Mouse (Mus musculus): ENCODE measurements around the gene Olfr573-ps1. TPM values are rescaled to one million over a fixed set of nuclear protein-coding genes. Genes with fewer than 3 reads are reported as not detected.

Olfr573-ps1 gene
- total RNA-seq (2014; rRNA removed; ENCODE audit: low replicate concordance) (not detected in 2 replicates), polyA plus RNA-seq (2015; fragmentation: Nextera tagmentation; extraction: Ambion mirVana) (not detected in 2 replicates)

DNA sequence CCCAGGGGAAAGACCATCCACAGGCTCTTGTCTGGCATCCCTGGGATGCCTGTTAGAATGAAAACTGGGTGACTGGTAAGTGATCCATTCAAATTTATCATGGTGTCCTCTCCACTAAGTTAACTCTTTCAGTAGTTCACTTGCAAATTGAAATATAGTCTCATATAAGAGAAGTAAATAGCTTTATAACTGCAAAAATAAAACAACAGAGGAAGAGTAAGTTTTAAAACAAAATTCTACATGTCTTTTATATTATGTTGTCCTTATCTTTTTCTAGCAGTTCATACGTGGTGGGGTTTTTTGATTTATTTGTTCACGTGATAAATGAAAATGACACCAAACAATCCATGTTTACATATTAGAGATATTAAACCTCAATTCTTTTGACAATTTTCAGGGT is at the start of gene Olfr573-ps1:
Gene Olfr573-ps1, minus strand, starts transcription at position 101 of the 400 bp plus-strand sequence.
- Histone ChIP-seq H3K4me2 (ENCODE audit: low read depth, low read length) (no peak within 1 kb of the TSS), H3K9me3 (replicated peaks; ENCODE audit: control insufficient read depth, low read length) (no peaks in the 10 kb centered on the region), H3K27me3 (ENCODE audit: control insufficient read depth, insufficient read depth, low read length) (no peaks in the 10 kb centered on the region), H3K9ac (replicated peaks; ENCODE audit: low read depth, low read length) (no peak within 1 kb of the TSS), H3K4me3 (ENCODE audit: low read depth, low read length) (no peak within 1 kb of the TSS), H3K36me3 (replicated peaks; ENCODE audit: control insufficient read depth, insufficient read depth, low read length) (no peaks in the 10 kb centered on the region), H3K4me1 (ENCODE audit: control insufficient read depth, insufficient read depth) (no peaks in the 10 kb centered on the region), H3K27ac (ENCODE audit: low read depth) (no peak within 1 kb of the TSS)
- WGBS, result 85% methylated on average over 2 of the region's 2 CpGs
- ATAC-seq (ENCODE audit: insufficient read depth, low read depth) (no peak), DNase-seq (ENCODE audit: low spot score) (no peak)
- no peak for TF ChIP-seq EP300 (IDR thresholded peaks at IDR 0.05; ENCODE audit: low read depth)
- no peak for TF ChIP-seq CTCF (IDR thresholded peaks at IDR 0.05; ENCODE audit: low read depth)

DNA sequence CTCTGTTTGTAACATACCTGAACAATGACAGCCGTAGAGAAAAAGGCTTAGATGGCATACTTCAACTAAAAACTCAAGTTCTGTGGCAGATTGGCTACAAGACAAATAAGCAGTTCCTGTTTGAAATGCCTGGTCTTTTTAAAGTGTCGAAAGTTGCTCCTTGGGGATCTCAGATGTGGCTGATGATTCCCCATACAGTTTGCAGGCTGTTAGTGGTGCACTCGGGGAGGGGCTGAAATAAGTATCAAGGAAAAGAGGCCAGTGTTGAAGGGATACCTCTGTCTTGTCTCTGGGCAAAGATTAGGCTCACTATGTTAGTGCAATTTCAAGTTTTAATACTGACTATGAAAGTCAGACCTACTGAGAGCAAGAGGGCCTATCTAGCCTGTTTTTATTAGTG is 46.8 kb upstream of the Olfr573-ps1 start, which contains the start of gene Olfr578:
Gene Olfr578, minus strand, starts transcription at position 101 of the 400 bp plus-strand sequence.
- Histone ChIP-seq H3K9ac (replicated peaks; ENCODE audit: low read depth, low read length) (no peak within 1 kb of the TSS), H3K4me1 (ENCODE audit: control insufficient read depth, insufficient read depth) (no peaks in the 10 kb centered on the region), H3K9me3 (replicated peaks; ENCODE audit: control insufficient read depth, low read length) (no peaks in the 10 kb centered on the region), H3K36me3 (replicated peaks; ENCODE audit: control insufficient read depth, insufficient read depth, low read length) (no peaks in the 10 kb centered on the region), H3K4me3 (ENCODE audit: low read depth, low read length) (no peak within 1 kb of the TSS), H3K4me2 (ENCODE audit: low read depth, low read length) (no peak within 1 kb of the TSS), H3K27me3 (ENCODE audit: control insufficient read depth, insufficient read depth, low read length) (no peaks in the 10 kb centered on the region), H3K27ac (ENCODE audit: low read depth) (no peak within 1 kb of the TSS)
- no peak for ATAC-seq (ENCODE audit: insufficient read depth, low read depth)
- TF ChIP-seq EP300 (IDR thresholded peaks at IDR 0.05; ENCODE audit: low read depth) (no peak), CTCF (IDR thresholded peaks at IDR 0.05; ENCODE audit: low read depth) (no peak)
- WGBS, result 54% methylated on average over 3 of the region's 3 CpGs
- no peak for DNase-seq (ENCODE audit: low spot score)

- H3K9ac ChIP-seq (replicated peaks; ENCODE audit: low read depth, low read length), result no peak within 1 kb of the TSS
- 73% methylated on average over 2 of the region's 2 CpGs for WGBS
- no peak for ATAC-seq (ENCODE audit: insufficient read depth, low read depth)
- no peak within 1 kb of the TSS for H3K4me2 ChIP-seq (ENCODE audit: low read depth, low read length)
- no peaks in the 10 kb centered on the region for H3K4me1 ChIP-seq (ENCODE audit: control insufficient read depth, insufficient read depth)
- H3K4me3 ChIP-seq (ENCODE audit: low read depth, low read length), result no peak within 1 kb of the TSS
- DNase-seq (ENCODE audit: low spot score), result no peak
- no peaks in the 10 kb centered on the region for H3K27me3 ChIP-seq (ENCODE audit: control insufficient read depth, insufficient read depth, low read length)
- H3K36me3 ChIP-seq (replicated peaks; ENCODE audit: control insufficient read depth, insufficient read depth, low read length), result no peaks in the 10 kb centered on the region
- H3K9me3 ChIP-seq (replicated peaks; ENCODE audit: control insufficient read depth, low read length), result no peaks in the 10 kb centered on the region
- TF ChIP-seq CTCF (IDR thresholded peaks at IDR 0.05; ENCODE audit: low read depth) (no peak), EP300 (IDR thresholded peaks at IDR 0.05; ENCODE audit: low read depth) (no peak)
- H3K27ac ChIP-seq (ENCODE audit: low read depth), result no peak within 1 kb of the TSS
Observed at GRCm38 (mm10) chr7:102975843-102976242, 33.5 kb upstream of the Olfr573-ps1 start, which contains the start of gene Olfr577. TSS of gene Olfr577 (minus strand) at chr7:102975943.

- Histone ChIP-seq H3K4me1 (ENCODE audit: control insufficient read depth, insufficient read depth) (no peaks in the 10 kb centered on the region), H3K27ac (ENCODE audit: low read depth) (no peak overlapping the region), H3K4me3 (ENCODE audit: low read depth, low read length) (no peak overlapping the region), H3K9ac (replicated peaks; ENCODE audit: low read depth, low read length) (no peak overlapping the region), H3K36me3 (replicated peaks; ENCODE audit: control insufficient read depth, insufficient read depth, low read length) (no peaks in the 10 kb centered on the region), H3K27me3 (ENCODE audit: control insufficient read depth, insufficient read depth, low read length) (no peaks in the 10 kb centered on the region), H3K4me2 (ENCODE audit: low read depth, low read length) (no peak overlapping the region), H3K9me3 (replicated peaks; ENCODE audit: control insufficient read depth, low read length) (no peaks in the 10 kb centered on the region)
- DNase-seq (ENCODE audit: low spot score) (no peak), ATAC-seq (ENCODE audit: insufficient read depth, low read depth) (no peak)
- WGBS, result 49% methylated on average over 1 of the region's 1 CpGs
- TF ChIP-seq EP300 (IDR thresholded peaks at IDR 0.05; ENCODE audit: low read depth), result no peak
- TF ChIP-seq CTCF (IDR thresholded peaks at IDR 0.05; ENCODE audit: low read depth), result no peak
Observed at GRCm38 (mm10) chr7:102974399-102974798, 32.0 kb upstream of the Olfr573-ps1 start.

DNA sequence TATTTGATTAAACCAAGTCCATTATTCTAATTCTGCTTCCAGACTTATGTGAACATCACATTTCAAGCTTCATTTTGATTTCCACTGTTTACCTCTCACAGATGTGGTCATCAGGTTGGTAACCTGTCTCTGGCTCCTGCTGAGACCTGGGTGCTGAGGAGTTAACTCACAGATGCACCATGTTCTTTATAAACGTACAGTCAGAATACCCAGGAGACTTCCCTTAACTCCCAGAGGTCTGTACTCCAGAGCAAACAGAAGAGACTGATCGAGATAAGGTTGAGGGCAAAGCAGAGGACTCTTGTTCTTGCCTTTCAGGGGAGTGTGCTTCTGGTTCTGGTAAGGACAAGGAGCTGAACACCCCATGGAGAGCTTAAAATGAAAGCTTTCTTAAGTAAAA is 20.0 kb upstream of the Olfr573-ps1 start, which contains the start of gene Olfr576:
Gene Olfr576, plus strand, starts transcription at position 301 of the 400 bp plus-strand sequence.
- no peaks in the 10 kb centered on the region for H3K27me3 ChIP-seq (ENCODE audit: control insufficient read depth, insufficient read depth, low read length)
- no peak for DNase-seq (ENCODE audit: low spot score)
- no peak within 1 kb of the TSS for H3K4me2 ChIP-seq (ENCODE audit: low read depth, low read length)
- H3K27ac ChIP-seq (ENCODE audit: low read depth), result no peak within 1 kb of the TSS
- ATAC-seq (ENCODE audit: insufficient read depth, low read depth), result no peak
- no peaks in the 10 kb centered on the region for H3K4me1 ChIP-seq (ENCODE audit: control insufficient read depth, insufficient read depth)
- no peak within 1 kb of the TSS for H3K4me3 ChIP-seq (ENCODE audit: low read depth, low read length)
- no peak within 1 kb of the TSS for H3K9ac ChIP-seq (replicated peaks; ENCODE audit: low read depth, low read length)
- H3K9me3 ChIP-seq (replicated peaks; ENCODE audit: control insufficient read depth, low read length), result no peaks in the 10 kb centered on the region
- TF ChIP-seq CTCF (IDR thresholded peaks at IDR 0.05; ENCODE audit: low read depth) (no peak), EP300 (IDR thresholded peaks at IDR 0.05; ENCODE audit: low read depth) (no peak)
- 8% methylated on average over 2 of the region's 2 CpGs for WGBS
- no peaks in the 10 kb centered on the region for H3K36me3 ChIP-seq (replicated peaks; ENCODE audit: control insufficient read depth, insufficient read depth, low read length)

- no peak for DNase-seq (ENCODE audit: low spot score)
- no peak within 1 kb of the TSS for H3K4me2 ChIP-seq (ENCODE audit: low read depth, low read length)
- ATAC-seq (ENCODE audit: insufficient read depth, low read depth), result no peak
- H3K27me3 ChIP-seq (ENCODE audit: control insufficient read depth, insufficient read depth, low read length), result no peaks in the 10 kb centered on the region
- TF ChIP-seq EP300 (IDR thresholded peaks at IDR 0.05; ENCODE audit: low read depth) (no peak), CTCF (IDR thresholded peaks at IDR 0.05; ENCODE audit: low read depth) (no peak)
- no peak within 1 kb of the TSS for H3K9ac ChIP-seq (replicated peaks; ENCODE audit: low read depth, low read length)
- no peak within 1 kb of the TSS for H3K4me3 ChIP-seq (ENCODE audit: low read depth, low read length)
- H3K36me3 ChIP-seq (replicated peaks; ENCODE audit: control insufficient read depth, insufficient read depth, low read length), result no peaks in the 10 kb centered on the region
- H3K4me1 ChIP-seq (ENCODE audit: control insufficient read depth, insufficient read depth), result no peaks in the 10 kb centered on the region
- no peaks in the 10 kb centered on the region for H3K9me3 ChIP-seq (replicated peaks; ENCODE audit: control insufficient read depth, low read length)
- H3K27ac ChIP-seq (ENCODE audit: low read depth), result no peak within 1 kb of the TSS
- WGBS, result 28% methylated on average over 1 of the region's 1 CpGs
Observed at GRCm38 (mm10) chr7:102958593-102958992, 16.2 kb upstream of the Olfr573-ps1 start, which contains the start of gene Olfr575. TSS of gene Olfr575 (minus strand) at chr7:102958775.

All from heart, postnatal 0 days (tissue).